Mouse (Mus musculus) erythroblast, embryonic 14.5 days (primary cell): ENCODE results near the gene Macrod1. TPM values are rescaled to one million over a fixed set of nuclear protein-coding genes. Genes with fewer than 3 reads are reported as not detected.

Source experiments
- H3K27me3 ChIP-seq: 2 replicates; pipeline ENCODE4 v1.6.1; 2012; ENCODE audit warnings: inconsistent platforms; ENCODE audit not compliant: control insufficient read depth
- H3K36me3 ChIP-seq: 2 replicates; pipeline ENCODE4 v1.6.1; 2012; ENCODE audit warnings: mild to moderate bottlenecking, inconsistent platforms; ENCODE audit not compliant: control insufficient read depth
- H3K4me1 ChIP-seq: 2 replicates; pipeline ENCODE4 v1.6.1; 2012; ENCODE audit warnings: inconsistent platforms; ENCODE audit not compliant: control insufficient read depth
- H3K4me3 ChIP-seq: replicated peaks from 2 replicates; pipeline ENCODE3; 2012; ENCODE audit warnings: moderate library complexity, mild to moderate bottlenecking, inconsistent platforms
- H3K9me3 ChIP-seq: 2 replicates; pipeline ENCODE4 v1.6.1; 2012; ENCODE audit warnings: low read length, inconsistent platforms, mixed read lengths; ENCODE audit not compliant: control insufficient read depth
- GATA1 ChIP-seq: IDR thresholded peaks from 2 replicates; pipeline ENCODE4 v1.6.1; 2012; ENCODE audit warnings: low read length, inconsistent platforms, mixed read lengths
- TAL1 ChIP-seq: IDR thresholded peaks from 3 replicates; pipeline ENCODE4 v1.6.1; 2012; ENCODE audit warnings: low read length, inconsistent platforms, mixed read lengths
- polyA plus RNA-seq: library from polyadenylated mRNA; stranded (reverse); fragments of >175 nt; gene quantifications from 2 replicates; pipeline ENCODE4 v1.2.3, GENCODE M21; 2012

The Macrod1 gene
- polyA plus RNA-seq, 1 experiment: 2.0 TPM

DNA sequence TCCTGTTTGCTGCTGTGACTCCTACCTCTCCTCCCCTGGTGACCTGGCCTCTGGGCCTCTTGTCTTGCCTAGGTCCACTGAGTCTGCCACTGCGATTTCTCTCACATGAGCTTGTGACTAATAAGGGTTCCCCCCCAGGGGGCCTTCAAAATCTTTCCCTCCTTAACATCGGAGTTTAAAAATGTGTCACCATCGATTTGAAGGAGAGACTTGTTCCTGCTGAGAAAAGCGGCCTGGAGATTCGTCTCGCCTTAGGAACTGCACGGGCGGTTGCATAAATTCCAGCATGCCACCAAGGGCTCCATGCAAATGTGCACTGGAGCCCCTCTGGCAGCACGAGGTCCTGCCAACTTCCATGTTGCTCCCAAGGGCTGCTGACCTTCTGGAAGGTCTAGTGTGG, 21.1 kb downstream of the Macrod1 start:
- H3K9me3 ChIP-seq: no peaks in the 10 kb centered on the region
- no peak overlapping the region for H3K4me3 ChIP-seq
- H3K27me3 ChIP-seq: peaks cover under 1% of the 10 kb centered on the region; the same call in 1 of the 2 replicates
- H3K36me3 ChIP-seq: no peaks in the 10 kb centered on the region
- TF ChIP-seq GATA1: no peak
- no peak for TF ChIP-seq TAL1
- H3K4me1 ChIP-seq: no peaks in the 10 kb centered on the region

DNA sequence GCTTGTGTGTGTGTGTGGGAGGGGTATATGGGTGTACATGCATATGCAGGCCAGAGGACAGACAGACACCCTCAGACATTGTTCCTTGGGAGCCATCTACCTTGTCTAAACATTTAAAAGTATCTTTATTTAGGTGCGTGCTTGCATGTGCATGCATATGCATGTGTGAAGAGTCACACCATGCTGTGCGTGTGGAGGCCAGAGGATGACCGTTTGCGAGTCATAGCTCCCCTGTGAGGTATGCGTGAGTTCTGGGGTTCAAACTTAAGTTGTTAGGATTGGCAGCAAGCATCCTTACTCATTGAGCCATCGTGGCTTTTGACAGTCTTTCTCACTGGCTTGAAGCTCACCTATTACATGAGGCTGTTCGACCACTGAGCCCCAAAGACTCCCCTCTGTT, 21.7 kb downstream of the Macrod1 start:
- H3K36me3 ChIP-seq: no peaks in the 10 kb centered on the region
- H3K4me1 ChIP-seq: no peaks in the 10 kb centered on the region
- H3K27me3 ChIP-seq: no peaks in the 10 kb centered on the region
- TF ChIP-seq GATA1 (no peak), TAL1 (no peak)
- H3K9me3 ChIP-seq: no peaks in the 10 kb centered on the region
- H3K4me3 ChIP-seq: no peak overlapping the region

- no peak for TF ChIP-seq GATA1
- no peak for TF ChIP-seq TAL1
- no peaks in the 10 kb centered on the region for H3K36me3 ChIP-seq
- peaks cover 11% of the 10 kb centered on the region for H3K27me3 ChIP-seq
- H3K4me3 ChIP-seq: no peak overlapping the region
- H3K9me3 ChIP-seq: no peaks in the 10 kb centered on the region
- H3K4me1 ChIP-seq: no peaks in the 10 kb centered on the region; the same call in 1 of the 2 replicates
These were observed 25.1 kb downstream of the Macrod1 start for GRCm38 (mm10) chr19:7081516-7082266.

DNA sequence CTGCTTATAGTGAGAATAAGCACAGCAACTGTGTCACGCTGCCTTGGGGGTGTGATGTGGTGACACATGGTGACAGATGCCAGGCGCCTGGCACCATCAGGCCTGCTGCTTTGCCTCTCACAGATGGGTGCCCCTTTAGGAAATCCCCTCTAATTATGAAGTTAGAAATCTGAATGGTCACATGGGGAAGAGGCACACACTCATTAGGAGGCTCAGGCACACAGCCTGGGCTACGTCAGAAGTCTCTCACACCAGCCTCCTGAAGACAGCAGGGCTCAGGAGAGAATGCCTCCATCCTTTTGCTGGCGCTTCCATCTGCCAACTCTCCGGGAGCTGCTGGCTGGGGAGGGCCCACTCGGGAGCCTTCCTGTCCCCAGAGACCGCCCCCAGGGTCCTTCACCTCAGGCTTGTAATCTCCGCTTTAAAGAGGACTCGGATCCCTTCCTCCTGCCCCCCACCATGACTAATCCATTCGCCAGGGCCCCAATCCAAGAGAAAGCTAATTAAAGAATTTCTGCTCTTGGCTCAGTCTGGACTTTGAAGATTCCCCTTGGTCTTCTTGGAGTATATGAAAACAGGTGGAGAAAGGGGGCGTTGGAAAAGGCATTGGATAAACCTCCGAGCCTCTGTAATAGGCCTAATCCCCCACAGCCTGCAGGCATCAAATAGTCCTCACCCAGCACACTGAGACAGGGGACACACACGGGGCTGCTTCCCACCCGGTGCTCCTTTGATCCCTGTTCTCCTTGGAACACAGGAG, 26.6 kb downstream of the Macrod1 start:
- Histone ChIP-seq H3K4me1 (no peaks in the 10 kb centered on the region; the same call in 1 of the 2 replicates), H3K27me3 (peaks cover 23% of the 10 kb centered on the region), H3K4me3 (no peak overlapping the region), H3K36me3 (no peaks in the 10 kb centered on the region), H3K9me3 (no peaks in the 10 kb centered on the region)
- TF ChIP-seq GATA1 (no peak), TAL1 (no peak)

- TF ChIP-seq GATA1 (no peak), TAL1 (no peak)
- H3K9me3 ChIP-seq: no peaks in the 10 kb centered on the region
- no peaks in the 10 kb centered on the region; the same call in 1 of the 2 replicates for H3K4me1 ChIP-seq
- H3K4me3 ChIP-seq: no peak overlapping the region
- no peaks in the 10 kb centered on the region for H3K36me3 ChIP-seq
- H3K27me3 ChIP-seq: peaks cover 34% of the 10 kb centered on the region
These were observed 28.1 kb downstream of the Macrod1 start for GRCm38 (mm10) chr19:7084734-7085133.

DNA sequence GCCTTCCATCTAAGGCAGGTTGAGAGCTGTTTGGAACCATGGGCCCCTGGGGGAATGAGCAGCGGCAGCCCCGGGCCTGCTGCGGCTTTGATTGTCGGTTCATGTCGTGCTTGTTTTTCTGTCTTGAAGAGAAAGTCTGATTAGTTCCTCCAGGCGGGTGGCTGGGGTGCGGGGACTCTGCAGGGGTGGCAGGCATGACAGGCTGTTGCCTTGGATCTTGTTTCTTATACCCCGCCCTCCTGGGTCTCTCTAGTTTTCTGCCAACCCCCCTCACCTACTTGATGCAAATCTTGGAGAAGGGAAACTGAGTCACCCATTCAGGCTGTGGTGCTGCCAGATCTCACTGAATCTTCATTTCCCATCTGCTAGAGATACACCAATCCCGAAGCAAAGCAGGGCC, 31.9 kb downstream of the Macrod1 start:
- Histone ChIP-seq H3K9me3 (no peaks in the 10 kb centered on the region), H3K36me3 (no peaks in the 10 kb centered on the region), H3K4me3 (no peak overlapping the region), H3K4me1 (no peaks in the 10 kb centered on the region; the same call in 1 of the 2 replicates), H3K27me3 (peaks cover 49% of the 10 kb centered on the region)
- TF ChIP-seq GATA1 (no peak), TAL1 (no peak)

DNA sequence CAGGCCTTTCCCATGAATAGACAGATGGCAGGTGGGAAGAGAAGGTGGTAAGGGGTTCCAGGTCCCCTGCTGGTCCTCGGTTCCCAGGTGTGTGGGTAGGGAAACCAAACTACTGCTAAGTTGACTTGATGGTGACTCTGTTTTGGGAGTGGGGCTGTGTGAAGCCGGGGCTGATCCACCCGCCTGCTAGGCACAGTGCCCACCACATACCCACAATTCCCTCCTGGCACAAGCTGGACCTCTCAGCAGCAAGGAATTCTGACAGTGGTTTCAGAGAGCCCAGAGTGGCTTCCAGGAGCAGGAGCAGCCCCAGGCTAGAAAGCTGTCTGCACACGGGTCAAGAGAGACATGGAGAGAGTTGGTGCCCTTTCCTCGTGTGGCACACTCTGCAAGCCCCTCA, 32.4 kb downstream of the Macrod1 start:
- no peaks in the 10 kb centered on the region for H3K36me3 ChIP-seq
- no peak overlapping the region for H3K4me3 ChIP-seq
- H3K4me1 ChIP-seq: no peaks in the 10 kb centered on the region; the same call in 1 of the 2 replicates
- peaks cover 49% of the 10 kb centered on the region for H3K27me3 ChIP-seq
- H3K9me3 ChIP-seq: no peaks in the 10 kb centered on the region
- TF ChIP-seq GATA1 (no peak), TAL1 (no peak)

- Histone ChIP-seq H3K36me3 (no peaks in the 10 kb centered on the region), H3K9me3 (no peaks in the 10 kb centered on the region), H3K4me1 (no peaks in the 10 kb centered on the region; the same call in 1 of the 2 replicates), H3K27me3 (peaks cover 45% of the 10 kb centered on the region), H3K4me3 (no peak overlapping the region)
- TF ChIP-seq TAL1 (no peak), GATA1 (no peak)
These were observed 33.2 kb downstream of the Macrod1 start for GRCm38 (mm10) chr19:7089842-7090251.

DNA sequence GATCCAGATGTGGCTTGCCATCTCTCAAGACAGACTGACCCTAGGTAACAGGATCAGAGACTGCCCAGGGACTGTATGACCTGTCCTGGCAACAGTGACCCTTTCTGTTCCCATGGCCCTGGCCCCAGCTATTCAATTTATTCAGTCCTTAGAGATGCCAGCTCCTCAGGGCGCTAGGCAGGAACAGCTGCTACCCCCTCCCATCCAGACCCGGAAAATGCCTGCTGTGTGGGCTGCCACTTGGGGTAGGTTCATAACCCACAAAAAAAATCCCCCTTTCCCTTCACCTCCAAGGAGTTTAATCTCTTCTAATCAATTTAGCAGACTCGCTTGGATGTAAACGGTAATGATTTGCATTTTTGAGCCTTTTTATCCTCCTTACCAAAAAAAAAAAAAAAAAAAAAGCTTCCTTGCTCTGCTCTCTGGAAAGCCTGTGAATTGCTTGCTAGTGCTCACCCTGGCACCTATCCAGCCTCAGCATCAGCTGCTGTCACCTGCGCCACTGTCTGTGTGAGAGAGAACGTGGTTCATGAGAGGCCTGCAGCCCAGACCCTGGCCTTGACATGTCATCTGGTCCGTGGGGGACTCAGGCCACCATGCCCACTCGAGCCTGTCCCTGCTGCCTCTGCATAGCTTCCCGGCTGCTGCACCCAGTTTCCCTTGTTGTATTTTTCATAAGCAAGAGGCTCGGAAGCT, 33.9 kb downstream of the Macrod1 start:
- Histone ChIP-seq H3K36me3 (no peaks in the 10 kb centered on the region), H3K9me3 (no peaks in the 10 kb centered on the region)
- no peak for TF ChIP-seq TAL1
- no peak for TF ChIP-seq GATA1

More for the DNA sequence above, 33.9 kb downstream of the Macrod1 start:
- H3K4me3 ChIP-seq: no peak overlapping the region
- H3K4me1 ChIP-seq: no peaks in the 10 kb centered on the region; the same call in 1 of the 2 replicates
- peaks cover 46% of the 10 kb centered on the region for H3K27me3 ChIP-seq
